8 mouse cellular contexts compared by ENCODE assay signal in genomic region chr11:53463551-53464424, GRCm38 (mm10). TPM values are rescaled to one million over a fixed set of nuclear protein-coding genes. Genes with fewer than 3 reads are reported as not detected.
A peak's percentile ranks its signal among the peaks of the same experiment; 100 is the strongest.
DNase-seq lines count a peak whose midpoint lies in the region; ATAC-seq and TF ChIP-seq lines count a peak whose summit lies in the region.

No protein-coding gene starts in this region.

- no peak for TF ChIP-seq POLR2A in liver, adult 2 months (IDR thresholded peaks at IDR 0.05; ENCODE audit: extremely low read depth, insufficient read depth, low read length)

- H3K9me3 ChIP-seq in hindbrain, embryonic 10.5 days, result peaks cover 7% of the 10 kb centered on the region; the same call in 1 of the 2 replicates

- peak; percentile 52 for DNase-seq in layer of hippocampus, adult 11-12 months (ENCODE audit: low spot score)
- no peak for DNase-seq in layer of hippocampus, adult 9-11 months
- DNase-seq in embryo, embryonic 10 days (ENCODE audit: low spot score), result peak; percentile 60
- DNase-seq in hindbrain, embryonic 10.5 days (ENCODE audit: low spot score), result peak; percentile 57
- peak; percentile 87 for DNase-seq in liver, adult 2 months (ENCODE audit: extremely low read depth, low read depth, low spot score)
- peak; percentile 64 for DNase-seq in right cerebral cortex, postnatal 14 days
- DNase-seq in spleen, adult 18-20 months, result no peak

- ATAC-seq in CD4-positive, CD25-positive, alpha-beta regulatory T cell, adult 4 months, result no peak

- H3K27ac ChIP-seq in hindbrain, embryonic 10.5 days, result 0 out of 2 replicates have a peak overlapping the region, but pooled peaks have one; percentile 3
- peak overlapping the region; percentile 16; the same call in 1 of the 2 replicates for H3K27ac ChIP-seq in liver, adult 2 months (replicated peaks; ENCODE audit: insufficient read depth, low read depth, low read length)

- peaks cover 22% of the 10 kb centered on the region; the same call in 1 of the 2 replicates for H3K79me2 ChIP-seq in liver, adult 2 months (ENCODE audit: control insufficient read depth, insufficient read depth, low read length)

- peaks cover 100% of the 10 kb centered on the region for H3K27me3 ChIP-seq in hindbrain, embryonic 10.5 days (ENCODE audit: insufficient read depth, poor library complexity, severe bottlenecking)
- H3K27me3 ChIP-seq in liver, adult 2 months (ENCODE audit: control insufficient read depth, insufficient read depth, low read length), result no peaks in the 10 kb centered on the region

- TF ChIP-seq CTCF in liver, adult 2 months (IDR thresholded peaks at IDR 0.05; ENCODE audit: low read depth, low read length), result no peak

- H3K9ac ChIP-seq in liver, adult 2 months (ENCODE audit: low read depth, low read length), result no peak overlapping the region

- peak overlapping the region; percentile 53 for H3K4me3 ChIP-seq in hindbrain, embryonic 10.5 days
- H3K4me3 ChIP-seq in liver, adult 2 months (ENCODE audit: insufficient read depth, low read depth, low read length), result no peak overlapping the region

- 5% methylated on average over 55 of the region's 55 CpGs for WGBS in hindbrain, embryonic 10.5 days
- 50% methylated on average over 55 of the region's 55 CpGs for WGBS in liver, adult 2 months

- no peaks in the 10 kb centered on the region for H3K36me3 ChIP-seq in hindbrain, embryonic 10.5 days
- peaks cover 20% of the 10 kb centered on the region for H3K36me3 ChIP-seq in liver, adult 2 months (ENCODE audit: control insufficient read depth, insufficient read depth, low read length)

- peaks cover 35% of the 10 kb centered on the region for H3K4me1 ChIP-seq in hindbrain, embryonic 10.5 days (replicated peaks)
- H3K4me1 ChIP-seq in liver, adult 2 months (ENCODE audit: control insufficient read depth, insufficient read depth, low read length), result peaks cover 36% of the 10 kb centered on the region

RNA-seq across cellular contexts. Expression of gene Gm9837, which starts 6.5 kb away (rescaled TPM):
- polyA plus RNA-seq in hindbrain, embryonic 10.5 days (2016; fragmentation: Nextera tagmentation; extraction: Ambion mirVana), result not detected in 2 replicates
- total RNA-seq in liver, adult 2 months (2014; rRNA removed), result not detected in 2 replicates
- polyA plus RNA-seq in liver, adult 2 months (2012; rRNA removed), result not detected in 2 replicates
- not detected for polyA plus RNA-seq in CD4-positive, CD25-positive, alpha-beta regulatory T cell, adult 4 months (2017; shearing (Covaris generic))

RNA-seq across cellular contexts. Expression of gene Shroom1, which starts 6.8 kb away (rescaled TPM):
- polyA plus RNA-seq in hindbrain, embryonic 10.5 days (2016; fragmentation: Nextera tagmentation; extraction: Ambion mirVana), result 1.8 and 2.0 TPM in 2 replicates
- 12.8 and 15.4 TPM in 2 replicates for total RNA-seq in liver, adult 2 months (2014; rRNA removed)
- 36.6 and 43.4 TPM in 2 replicates for polyA plus RNA-seq in liver, adult 2 months (2012; rRNA removed)
- not detected for polyA plus RNA-seq in CD4-positive, CD25-positive, alpha-beta regulatory T cell, adult 4 months (2017; shearing (Covaris generic))

RNA-seq across cellular contexts. Expression of gene Gm10447, which starts 6.9 kb away (rescaled TPM):
- polyA plus RNA-seq in hindbrain, embryonic 10.5 days (2016; fragmentation: Nextera tagmentation; extraction: Ambion mirVana), result not detected in 2 replicates
- total RNA-seq in liver, adult 2 months (2014; rRNA removed), result 0.46 and 0.60 TPM in 2 replicates
- 1.3 and 2.5 TPM in 2 replicates for polyA plus RNA-seq in liver, adult 2 months (2012; rRNA removed)
- not detected for polyA plus RNA-seq in CD4-positive, CD25-positive, alpha-beta regulatory T cell, adult 4 months (2017; shearing (Covaris generic))

RNA-seq across cellular contexts. Expression of gene Gm9945, which starts 16.2 kb away (rescaled TPM):
- not detected in 2 replicates for polyA plus RNA-seq in hindbrain, embryonic 10.5 days (2016; fragmentation: Nextera tagmentation; extraction: Ambion mirVana)
- not detected in 2 replicates for total RNA-seq in liver, adult 2 months (2014; rRNA removed)
- not detected in 2 replicates for polyA plus RNA-seq in liver, adult 2 months (2012; rRNA removed)
- not detected for polyA plus RNA-seq in CD4-positive, CD25-positive, alpha-beta regulatory T cell, adult 4 months (2017; shearing (Covaris generic))

RNA-seq across cellular contexts. Expression of gene Sowaha, which starts 16.3 kb away (rescaled TPM):
- polyA plus RNA-seq in hindbrain, embryonic 10.5 days (2016; fragmentation: Nextera tagmentation; extraction: Ambion mirVana), result 0.26 and 0.44 TPM in 2 replicates
- total RNA-seq in liver, adult 2 months (2014; rRNA removed), result not detected in 2 replicates
- polyA plus RNA-seq in liver, adult 2 months (2012; rRNA removed), result not detected in 2 replicates
- not detected for polyA plus RNA-seq in CD4-positive, CD25-positive, alpha-beta regulatory T cell, adult 4 months (2017; shearing (Covaris generic))

Comparison
In these comparisons a context has a peak if more than half of its experiments do, and no peak if none do; other contexts are left out.
1. DNase-seq: peak in layer of hippocampus, adult 11-12 months (single experiment), embryo, embryonic 10 days (single experiment), hindbrain, embryonic 10.5 days (single experiment), liver, adult 2 months (single experiment) and right cerebral cortex, postnatal 14 days (single experiment); none in layer of hippocampus, adult 9-11 months (single experiment) and spleen, adult 18-20 months (0 of 2).
2. RNA of gene Shroom1, which starts 6.8 kb away (polyA plus RNA-seq): 36.6 to 43.4 TPM in liver, adult 2 months; 1.8 to 2.0 TPM in hindbrain, embryonic 10.5 days and not detected in CD4-positive, CD25-positive, alpha-beta regulatory T cell, adult 4 months; every median in the first group is over 10 times any median in the second.